Mouse (Mus musculus): ENCODE results near the gene Gm9918. TPM values are rescaled to one million over a fixed set of nuclear protein-coding genes. Genes with fewer than 3 reads are reported as not detected.

Gene Gm9918
- total and polyA plus RNA-seq, 2 experiments, result 0.05 TPM; not detected in 1

DNA sequence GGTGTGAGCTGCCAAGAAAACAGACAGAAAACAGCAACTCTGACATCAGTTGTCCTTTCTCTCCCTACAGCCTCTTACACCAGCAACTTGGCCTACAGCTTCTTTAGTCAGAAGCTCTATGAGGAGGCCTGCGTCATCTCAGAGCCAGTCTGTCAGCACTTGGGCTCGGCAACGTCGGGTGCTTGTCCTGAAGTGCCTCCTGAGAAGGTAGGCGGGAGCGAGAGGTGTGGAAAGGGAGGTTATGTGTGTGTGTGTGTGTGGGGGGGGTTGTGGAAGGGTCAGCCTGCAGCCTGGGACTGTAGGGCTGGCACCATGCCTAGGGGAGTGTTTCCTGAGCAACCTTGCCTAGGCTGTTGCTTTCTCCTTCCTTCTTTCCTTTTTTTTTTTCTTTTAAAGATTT lies 32.2 kb downstream of the Gm9918 start:
- Histone ChIP-seq H3K4me3 (ENCODE audit: insufficient read depth, low read depth, low read length) (no peak overlapping the region), H3K36me3 (ENCODE audit: control insufficient read depth, insufficient read depth, low read length) (no peaks in the 10 kb centered on the region), H3K27ac (replicated peaks; ENCODE audit: insufficient read depth, low read depth, low read length) (no peak overlapping the region), H3K79me2 (ENCODE audit: control insufficient read depth, insufficient read depth, low read length) (no peaks in the 10 kb centered on the region), H3K4me1 (ENCODE audit: control insufficient read depth, insufficient read depth, low read length) (no peaks in the 10 kb centered on the region), H3K27me3 (ENCODE audit: control insufficient read depth, insufficient read depth, low read length) (no peaks in the 10 kb centered on the region), H3K9ac (ENCODE audit: low read depth, low read length) (no peak overlapping the region)
- WGBS, result 96% methylated on average over 6 of the region's 6 CpGs
- DNase-seq (ENCODE audit: extremely low read depth, low read depth, low spot score), result no peak
- no peak for TF ChIP-seq POLR2A (IDR thresholded peaks at IDR 0.05; ENCODE audit: extremely low read depth, insufficient read depth, low read length)

DNA sequence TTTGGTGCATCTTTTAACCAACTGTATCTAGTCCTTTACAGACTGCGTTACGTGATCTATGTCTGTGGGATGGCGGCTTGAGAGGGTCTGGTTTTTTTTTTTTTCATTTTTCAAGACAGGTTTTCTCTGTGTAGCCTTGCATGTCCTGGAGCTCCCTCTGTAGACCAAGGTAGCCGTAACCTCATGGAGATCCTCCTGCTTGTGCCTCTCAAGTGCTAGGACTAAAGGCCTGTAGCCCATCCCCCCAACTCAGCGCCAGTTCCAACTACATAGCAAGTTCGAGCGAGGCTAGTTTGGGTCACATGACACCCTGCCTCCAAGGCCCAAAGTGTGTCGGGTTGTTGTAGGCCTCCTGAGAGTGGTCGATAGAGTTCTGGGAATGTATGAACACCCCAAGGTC lies 38.4 kb downstream of the Gm9918 start:
- DNase-seq (ENCODE audit: extremely low read depth, low read depth, low spot score), result no peak
- no peaks in the 10 kb centered on the region for H3K27me3 ChIP-seq (ENCODE audit: control insufficient read depth, insufficient read depth, low read length)
- WGBS, result 93% methylated on average over 9 of the region's 9 CpGs
- H3K9ac ChIP-seq (ENCODE audit: low read depth, low read length), result no peak overlapping the region
- no peak overlapping the region for H3K4me3 ChIP-seq (ENCODE audit: insufficient read depth, low read depth, low read length)
- no peaks in the 10 kb centered on the region for H3K36me3 ChIP-seq (ENCODE audit: control insufficient read depth, insufficient read depth, low read length)
- no peaks in the 10 kb centered on the region for H3K79me2 ChIP-seq (ENCODE audit: control insufficient read depth, insufficient read depth, low read length)
- TF ChIP-seq CTCF (IDR thresholded peaks at IDR 0.05; ENCODE audit: low read depth, low read length) (no peak), POLR2A (IDR thresholded peaks at IDR 0.05; ENCODE audit: extremely low read depth, insufficient read depth, low read length) (no peak)
- H3K27ac ChIP-seq (replicated peaks; ENCODE audit: insufficient read depth, low read depth, low read length), result no peak overlapping the region
- peaks cover 2% of the 10 kb centered on the region; the same call in 1 of the 2 replicates for H3K4me1 ChIP-seq (ENCODE audit: control insufficient read depth, insufficient read depth, low read length)

DNA sequence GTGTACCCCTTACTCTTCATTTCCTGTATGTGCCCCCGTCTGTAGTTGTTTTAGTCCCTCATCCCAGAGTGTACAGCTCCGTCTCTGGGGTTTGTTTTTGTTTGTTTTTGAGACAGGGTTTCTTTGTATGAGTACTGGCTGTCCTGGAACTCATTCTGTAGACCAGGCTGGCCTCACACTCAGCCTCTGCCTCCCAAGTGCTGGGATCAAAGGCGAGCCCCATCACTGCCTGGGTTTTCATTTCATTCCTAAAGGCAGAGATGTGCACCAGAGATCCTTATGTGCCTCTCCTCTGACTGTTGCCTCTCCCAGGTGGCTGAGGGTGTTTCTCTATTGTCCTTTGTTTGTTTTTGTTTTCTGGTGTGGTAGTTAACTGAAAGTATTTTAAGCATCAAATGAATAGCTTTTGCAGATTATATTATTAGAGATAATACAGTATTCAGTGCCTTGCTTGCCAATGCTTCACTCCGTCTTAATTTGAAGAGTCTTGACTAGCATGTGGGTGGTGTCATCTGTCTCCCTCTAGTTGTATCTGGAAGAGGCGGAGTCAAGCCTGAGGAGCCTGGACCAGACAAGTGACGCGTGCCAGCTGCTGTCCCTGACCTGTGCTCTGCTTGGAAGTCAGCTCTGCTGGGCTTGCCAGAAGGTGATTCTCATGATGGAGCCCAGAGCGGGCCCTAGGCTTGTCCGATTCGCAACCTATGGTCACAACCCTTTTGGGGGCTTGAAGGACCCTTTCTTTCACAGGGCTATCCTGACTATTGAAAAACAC lies 39.9 kb downstream of the Gm9918 start:
- peak; percentile 64 for DNase-seq (ENCODE audit: extremely low read depth, low read depth, low spot score)
- H3K27ac ChIP-seq (replicated peaks; ENCODE audit: insufficient read depth, low read depth, low read length), result no peak overlapping the region
- no peak overlapping the region for H3K9ac ChIP-seq (ENCODE audit: low read depth, low read length)
- TF ChIP-seq CTCF (IDR thresholded peaks at IDR 0.05; ENCODE audit: low read depth, low read length) (no peak), POLR2A (IDR thresholded peaks at IDR 0.05; ENCODE audit: extremely low read depth, insufficient read depth, low read length) (no peak)
- H3K27me3 ChIP-seq (ENCODE audit: control insufficient read depth, insufficient read depth, low read length), result no peaks in the 10 kb centered on the region
- H3K4me1 ChIP-seq (ENCODE audit: control insufficient read depth, insufficient read depth, low read length), result peaks cover 2% of the 10 kb centered on the region; the same call in 1 of the 2 replicates
- no peaks in the 10 kb centered on the region for H3K79me2 ChIP-seq (ENCODE audit: control insufficient read depth, insufficient read depth, low read length)
- 75% methylated on average over 10 of the region's 10 CpGs for WGBS
- no peak overlapping the region for H3K4me3 ChIP-seq (ENCODE audit: insufficient read depth, low read depth, low read length)
- H3K36me3 ChIP-seq (ENCODE audit: control insufficient read depth, insufficient read depth, low read length), result no peaks in the 10 kb centered on the region

DNA sequence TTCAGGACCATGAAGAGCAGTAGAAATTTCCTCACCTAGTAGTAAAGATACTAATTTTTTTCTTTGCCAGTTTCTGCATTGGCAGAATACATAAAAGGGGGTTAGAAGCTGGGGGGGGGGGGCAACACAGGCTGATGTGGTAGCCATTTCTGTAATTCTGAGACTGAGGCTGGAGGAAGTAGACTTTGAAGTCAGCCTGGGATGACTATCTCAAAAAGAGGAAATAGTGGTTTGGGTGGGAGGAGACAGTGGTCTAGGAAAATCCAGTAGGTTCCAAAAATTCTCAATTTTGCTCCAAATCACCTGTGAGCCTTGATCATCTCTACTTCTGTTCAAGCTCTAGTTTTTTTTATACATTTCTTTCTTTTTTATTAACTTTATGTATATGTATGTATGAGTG lies 41.1 kb downstream of the Gm9918 start:
- no peak overlapping the region for H3K4me3 ChIP-seq (ENCODE audit: insufficient read depth, low read depth, low read length)
- no peaks in the 10 kb centered on the region for H3K27me3 ChIP-seq (ENCODE audit: control insufficient read depth, insufficient read depth, low read length)
- TF ChIP-seq POLR2A (IDR thresholded peaks at IDR 0.05; ENCODE audit: extremely low read depth, insufficient read depth, low read length), result no peak
- no peak for TF ChIP-seq CTCF (IDR thresholded peaks at IDR 0.05; ENCODE audit: low read depth, low read length)
- DNase-seq (ENCODE audit: extremely low read depth, low read depth, low spot score), result no peak
- peaks cover 2% of the 10 kb centered on the region; the same call in 1 of the 2 replicates for H3K4me1 ChIP-seq (ENCODE audit: control insufficient read depth, insufficient read depth, low read length)
- H3K27ac ChIP-seq (replicated peaks; ENCODE audit: insufficient read depth, low read depth, low read length), result no peak overlapping the region
- no peaks in the 10 kb centered on the region for H3K79me2 ChIP-seq (ENCODE audit: control insufficient read depth, insufficient read depth, low read length)
- no peak overlapping the region for H3K9ac ChIP-seq (ENCODE audit: low read depth, low read length)
- H3K36me3 ChIP-seq (ENCODE audit: control insufficient read depth, insufficient read depth, low read length), result no peaks in the 10 kb centered on the region

DNA sequence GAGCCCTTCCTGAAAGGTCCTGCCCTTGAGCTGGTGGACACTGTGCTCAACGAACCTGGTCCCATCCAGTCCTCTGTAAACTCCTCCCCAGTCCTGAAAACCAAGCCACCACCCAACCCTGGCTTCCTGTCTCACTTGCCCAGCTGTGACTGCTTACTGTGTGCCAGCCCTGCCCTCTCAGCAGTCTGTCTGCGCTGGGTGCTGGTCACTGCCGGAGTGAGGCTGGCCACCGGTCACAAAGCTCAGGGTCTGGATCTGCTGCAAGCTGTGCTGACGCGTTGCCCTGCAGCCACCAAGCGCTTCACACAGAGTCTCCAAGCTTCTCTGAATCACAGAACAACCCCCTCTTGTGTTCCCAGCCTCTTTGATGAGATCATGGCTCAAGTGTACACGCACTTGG lies 44.9 kb downstream of the Gm9918 start:
- TF ChIP-seq CTCF (IDR thresholded peaks at IDR 0.05; ENCODE audit: low read depth, low read length), result no peak
- TF ChIP-seq POLR2A (IDR thresholded peaks at IDR 0.05; ENCODE audit: extremely low read depth, insufficient read depth, low read length), result no peak
- no peak for DNase-seq (ENCODE audit: extremely low read depth, low read depth, low spot score)
- H3K36me3 ChIP-seq (ENCODE audit: control insufficient read depth, insufficient read depth, low read length), result no peaks in the 10 kb centered on the region
- H3K4me3 ChIP-seq (ENCODE audit: insufficient read depth, low read depth, low read length), result no peak overlapping the region
- H3K27me3 ChIP-seq (ENCODE audit: control insufficient read depth, insufficient read depth, low read length), result no peaks in the 10 kb centered on the region
- no peak overlapping the region for H3K27ac ChIP-seq (replicated peaks; ENCODE audit: insufficient read depth, low read depth, low read length)
- no peaks in the 10 kb centered on the region; the same call in 1 of the 2 replicates for H3K4me1 ChIP-seq (ENCODE audit: control insufficient read depth, insufficient read depth, low read length)
- no peaks in the 10 kb centered on the region for H3K79me2 ChIP-seq (ENCODE audit: control insufficient read depth, insufficient read depth, low read length)
- H3K9ac ChIP-seq (ENCODE audit: low read depth, low read length), result no peak overlapping the region
- 94% methylated on average over 8 of the region's 8 CpGs for WGBS

DNA sequence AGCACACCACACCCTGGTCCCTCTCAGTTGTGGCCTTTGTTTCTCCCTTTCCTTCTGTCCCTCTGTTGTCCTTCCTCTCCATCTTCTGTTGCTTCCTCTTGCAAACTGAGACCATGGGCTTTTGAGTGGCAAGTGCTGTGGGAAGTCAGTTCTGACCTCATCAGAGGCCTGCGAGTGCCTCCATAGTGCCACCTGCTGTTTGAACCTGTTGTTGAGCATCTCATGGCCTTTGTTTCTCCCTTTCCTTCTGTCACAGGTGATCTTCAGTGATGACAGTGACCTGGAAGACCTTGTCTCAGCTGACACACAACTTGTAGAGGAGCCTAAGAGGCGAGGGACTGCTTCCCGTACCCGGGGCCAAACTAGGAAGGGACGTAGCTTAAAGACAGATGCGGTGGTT lies 45.9 kb downstream of the Gm9918 start:
- WGBS, result 85% methylated on average over 6 of the region's 6 CpGs
- no peak overlapping the region for H3K4me3 ChIP-seq (ENCODE audit: insufficient read depth, low read depth, low read length)
- no peaks in the 10 kb centered on the region for H3K27me3 ChIP-seq (ENCODE audit: control insufficient read depth, insufficient read depth, low read length)
- no peaks in the 10 kb centered on the region for H3K4me1 ChIP-seq (ENCODE audit: control insufficient read depth, insufficient read depth, low read length)
- TF ChIP-seq CTCF (IDR thresholded peaks at IDR 0.05; ENCODE audit: low read depth, low read length) (peak; percentile 80), POLR2A (IDR thresholded peaks at IDR 0.05; ENCODE audit: extremely low read depth, insufficient read depth, low read length) (no peak)
- no peaks in the 10 kb centered on the region for H3K36me3 ChIP-seq (ENCODE audit: control insufficient read depth, insufficient read depth, low read length)
- DNase-seq (ENCODE audit: extremely low read depth, low read depth, low spot score), result peak; percentile 48
- no peak overlapping the region for H3K27ac ChIP-seq (replicated peaks; ENCODE audit: insufficient read depth, low read depth, low read length)
- no peaks in the 10 kb centered on the region for H3K79me2 ChIP-seq (ENCODE audit: control insufficient read depth, insufficient read depth, low read length)
- H3K9ac ChIP-seq (ENCODE audit: low read depth, low read length), result no peak overlapping the region

Other genes starting within 250 kb of the Gm9918 start
- 255 and 258 TPM in 2 replicates for gene Krt18, start 242.4 kb upstream of the Gm9918 start, total RNA-seq (2014; rRNA removed)
- gene Krt18, start 242.4 kb upstream of the Gm9918 start, polyA plus RNA-seq (2012; rRNA removed), result 110 and 124 TPM in 2 replicates
- gene Eif4b, start 196.8 kb upstream of the Gm9918 start, total RNA-seq (2014; rRNA removed), result 119 and 130 TPM in 2 replicates
- 70.5 and 73.8 TPM in 2 replicates for gene Eif4b, start 196.8 kb upstream of the Gm9918 start, polyA plus RNA-seq (2012; rRNA removed)
- 21.8 and 36.5 TPM in 2 replicates for gene Tns2, start 170.2 kb upstream of the Gm9918 start, total RNA-seq (2014; rRNA removed)
- 30.9 and 35.9 TPM in 2 replicates for gene Tns2, start 170.2 kb upstream of the Gm9918 start, polyA plus RNA-seq (2012; rRNA removed)
- 9.2 and 12.1 TPM in 2 replicates for gene Spryd3, start 134.3 kb upstream of the Gm9918 start, total RNA-seq (2014; rRNA removed)
- 20.7 and 22.6 TPM in 2 replicates for gene Spryd3, start 134.3 kb upstream of the Gm9918 start, polyA plus RNA-seq (2012; rRNA removed)
- gene Igfbp6, start 126.2 kb upstream of the Gm9918 start, total RNA-seq (2014; rRNA removed), result 1.0 and 1.8 TPM in 2 replicates
- 2.3 and 4.5 TPM in 2 replicates for gene Igfbp6, start 126.2 kb upstream of the Gm9918 start, polyA plus RNA-seq (2012; rRNA removed)
- 27.5 and 36.5 TPM in 2 replicates for gene Soat2, start 120.0 kb upstream of the Gm9918 start, total RNA-seq (2014; rRNA removed)
- 54.9 and 80.8 TPM in 2 replicates for gene Soat2, start 120.0 kb upstream of the Gm9918 start, polyA plus RNA-seq (2012; rRNA removed)
- gene Zfp740, start 67.3 kb upstream of the Gm9918 start, total RNA-seq (2014; rRNA removed), result 15.6 and 21.0 TPM in 2 replicates
- 8.1 and 9.4 TPM in 2 replicates for gene Zfp740, start 67.3 kb upstream of the Gm9918 start, polyA plus RNA-seq (2012; rRNA removed)
- gene Csad, start 65.8 kb upstream of the Gm9918 start, total RNA-seq (2014; rRNA removed), result 47.6 and 449 TPM in 2 replicates
- gene Csad, start 65.8 kb upstream of the Gm9918 start, polyA plus RNA-seq (2012; rRNA removed), result 107 and 123 TPM in 2 replicates
- 1.3 and 2.2 TPM in 2 replicates for gene Itgb7, start 38.6 kb upstream of the Gm9918 start, total RNA-seq (2014; rRNA removed)
- 1.7 and 1.8 TPM in 2 replicates for gene Itgb7, start 38.6 kb upstream of the Gm9918 start, polyA plus RNA-seq (2012; rRNA removed)
- gene Rarg, start 13.0 kb upstream of the Gm9918 start, total RNA-seq (2014; rRNA removed), result 1.5 and 2.0 TPM in 2 replicates
- 5.3 and 6.0 TPM in 2 replicates for gene Rarg, start 13.0 kb upstream of the Gm9918 start, polyA plus RNA-seq (2012; rRNA removed)
- gene Mfsd5, start 8.9 kb downstream of the Gm9918 start, total RNA-seq (2014; rRNA removed), result 8.5 and 10.1 TPM in 2 replicates
- gene Mfsd5, start 8.9 kb downstream of the Gm9918 start, polyA plus RNA-seq (2012; rRNA removed), result 44.3 and 51.4 TPM in 2 replicates
- gene Espl1, start 25.7 kb downstream of the Gm9918 start, total RNA-seq (2014; rRNA removed), result 0.09 and 0.27 TPM in 2 replicates
- 0.11 and 0.21 TPM in 2 replicates for gene Espl1, start 25.7 kb downstream of the Gm9918 start, polyA plus RNA-seq (2012; rRNA removed)
- gene Pfdn5, start 55.6 kb downstream of the Gm9918 start, total RNA-seq (2014; rRNA removed), result 137 and 195 TPM in 2 replicates
- gene Pfdn5, start 55.6 kb downstream of the Gm9918 start, polyA plus RNA-seq (2012; rRNA removed), result 44.6 and 45.2 TPM in 2 replicates
- 25.5 and 27.6 TPM in 2 replicates for gene Myg1, start 61.1 kb downstream of the Gm9918 start, total RNA-seq (2014; rRNA removed)
- 32.0 and 32.3 TPM in 2 replicates for gene Myg1, start 61.1 kb downstream of the Gm9918 start, polyA plus RNA-seq (2012; rRNA removed)
- gene Aaas, start 80.2 kb downstream of the Gm9918 start, total RNA-seq (2014; rRNA removed), result 4.0 and 8.3 TPM in 2 replicates
- 18.9 and 24.0 TPM in 2 replicates for gene Aaas, start 80.2 kb downstream of the Gm9918 start, polyA plus RNA-seq (2012; rRNA removed)
- gene Sp7, start 96.6 kb downstream of the Gm9918 start, total RNA-seq (2014; rRNA removed), result not detected in 2 replicates
- not detected in 2 replicates for gene Sp7, start 96.6 kb downstream of the Gm9918 start, polyA plus RNA-seq (2012; rRNA removed)
- 16.7 and 18.2 TPM in 2 replicates for gene Sp1, start 135.6 kb downstream of the Gm9918 start, total RNA-seq (2014; rRNA removed)
- 7.3 and 7.6 TPM in 2 replicates for gene Sp1, start 135.6 kb downstream of the Gm9918 start, polyA plus RNA-seq (2012; rRNA removed)
- gene Amhr2, start 174.8 kb downstream of the Gm9918 start, total RNA-seq (2014; rRNA removed), result 0.07 and 0.09 TPM in 2 replicates
- gene Amhr2, start 174.8 kb downstream of the Gm9918 start, polyA plus RNA-seq (2012; rRNA removed), result 0.40 and 0.49 TPM in 2 replicates
- 7.3 and 11.1 TPM in 2 replicates for gene Prr13, start 188.5 kb downstream of the Gm9918 start, total RNA-seq (2014; rRNA removed)
- 93.4 and 98.3 TPM in 2 replicates for gene Prr13, start 188.5 kb downstream of the Gm9918 start, polyA plus RNA-seq (2012; rRNA removed)
- 112 and 189 TPM in 2 replicates for gene Pcbp2, start 200.0 kb downstream of the Gm9918 start, total RNA-seq (2014; rRNA removed)
- gene Pcbp2, start 200.0 kb downstream of the Gm9918 start, polyA plus RNA-seq (2012; rRNA removed), result 261 and 273 TPM in 2 replicates
- gene Gm10337, start 233.2 kb downstream of the Gm9918 start, total RNA-seq (2014; rRNA removed), result not detected in 2 replicates
- gene Gm10337, start 233.2 kb downstream of the Gm9918 start, polyA plus RNA-seq (2012; rRNA removed), result not detected in 2 replicates
- 0.34 and 0.46 TPM in 2 replicates for gene Map3k12, start 246.5 kb downstream of the Gm9918 start, total RNA-seq (2014; rRNA removed)
- gene Map3k12, start 246.5 kb downstream of the Gm9918 start, polyA plus RNA-seq (2012; rRNA removed), result 0.22 and 0.43 TPM in 2 replicates
- gene Tarbp2, start 247.6 kb downstream of the Gm9918 start, total RNA-seq (2014; rRNA removed), result 15.2 and 16.0 TPM in 2 replicates
- 34.1 and 40.6 TPM in 2 replicates for gene Tarbp2, start 247.6 kb downstream of the Gm9918 start, polyA plus RNA-seq (2012; rRNA removed)